Mouse (Mus musculus) kidney, adult 8-10 months (tissue): Measurements from ENCODE around the gene Csta1.
"Not testable (repeated sequence)": the region's sequence is repeated elsewhere in the genome, so short reads cannot be mapped to it uniquely, and the experiment has no call there.

Experiments used
- DNase-seq, 2 experiments: peaks; one replicate each; pipeline ENCODE4 v3.0.0; 2022

The Csta1 gene

GRCm38 (mm10) chr16:36131141-36131540 is at the start of gene Csta1:
Gene Csta1 (minus strand): TSS chr16:36131241.
- DNase-seq, result no peak

- no peak for DNase-seq
Observed at GRCm38 (mm10) chr16:36179910-36180309, 48.9 kb upstream of the Csta1 start.

GRCm38 (mm10) chr16:36176108-36176507 is 45.1 kb upstream of the Csta1 start:
- no peak for DNase-seq

GRCm38 (mm10) chr16:36167841-36168240 is 36.8 kb upstream of the Csta1 start:
- DNase-seq, result not testable (repeated sequence)

- DNase-seq, result no peak
Observed at GRCm38 (mm10) chr16:36156402-36156975, 25.4 kb upstream of the Csta1 start, which contains the start of gene Stfa2l1. Gene Stfa2l1 (plus strand): TSS chr16:36156811.

- DNase-seq, result no peak
Observed at GRCm38 (mm10) chr16:36138201-36138600, 7.2 kb upstream of the Csta1 start.

- DNase-seq, result peak; percentile 4 to 41
Observed at GRCm38 (mm10) chr16:36128092-36128491, 2.9 kb downstream of the Csta1 start.

GRCm38 (mm10) chr16:36115751-36116150 is 15.3 kb downstream of the Csta1 start:
- not testable (repeated sequence) for DNase-seq

- not testable (repeated sequence) for DNase-seq
Observed at GRCm38 (mm10) chr16:36111486-36111885, 19.6 kb downstream of the Csta1 start.

GRCm38 (mm10) chr16:36102211-36102610 is 28.8 kb downstream of the Csta1 start:
- DNase-seq, result no peak

GRCm38 (mm10) chr16:36101526-36101925 is 29.5 kb downstream of the Csta1 start:
- DNase-seq, result no peak

GRCm38 (mm10) chr16:36097813-36098499 is 33.1 kb downstream of the Csta1 start:
- DNase-seq, result not testable (repeated sequence)

GRCm38 (mm10) chr16:36094079-36094478 is 37.0 kb downstream of the Csta1 start:
- no peak for DNase-seq

GRCm38 (mm10) chr16:36090785-36091509 is 40.1 kb downstream of the Csta1 start:
- DNase-seq, result no peak

GRCm38 (mm10) chr16:36089850-36090616 is 41.0 kb downstream of the Csta1 start:
- peak; percentile 49 to 66 for DNase-seq

- DNase-seq, result peak in 1 of 2 experiments; percentile 34
Observed at GRCm38 (mm10) chr16:36089065-36089464, 42.0 kb downstream of the Csta1 start.

- DNase-seq, result peak; percentile 49 to 54
Observed at GRCm38 (mm10) chr16:36087846-36088245, 43.2 kb downstream of the Csta1 start.

GRCm38 (mm10) chr16:36079916-36080315 is 51.1 kb downstream of the Csta1 start:
- DNase-seq, result no peak

GRCm38 (mm10) chr16:36074772-36075171 is 56.3 kb downstream of the Csta1 start:
- no peak for DNase-seq

- no peak for DNase-seq
Observed at GRCm38 (mm10) chr16:36072410-36073011, 58.5 kb downstream of the Csta1 start.

- DNase-seq, result peak; percentile 89 to 94
Observed at GRCm38 (mm10) chr16:36071450-36072379, 59.3 kb downstream of the Csta1 start, which contains the start of the genes Fam162a and Ccdc58. Gene Fam162a (minus strand): TSS chr16:36071594. Gene Ccdc58 (plus strand): TSS chr16:36071685.
